Mouse (Mus musculus) liver, postnatal 0 days (tissue): ENCODE measurements around the gene Cd300ld4. TPM values are rescaled to one million over a fixed set of nuclear protein-coding genes. Genes with fewer than 3 reads are reported as not detected.
"Not testable (repeated sequence)": the region's sequence is repeated elsewhere in the genome, so short reads cannot be mapped to it uniquely, and the experiment has no call there.

Experiments
- ATAC-seq: fragments of 200-750 bp; cut with Nextera tagmentation; 2 replicates; pipeline ENCODE4 v1.8.0; 2017; ENCODE audit warnings: mild to moderate bottlenecking, moderate library complexity
- DNase-seq: peaks from one replicate; pipeline ENCODE4 v3.0.0-alpha.2; 2016
- H3K27ac ChIP-seq: fragments of 300-500 bp; sonication (generic); 2 replicates; pipeline ENCODE4 v1.5.1; 2014; ENCODE audit warnings: antibody characterized with exemption, moderate library complexity, mild to moderate bottlenecking, low read depth
- H3K27me3 ChIP-seq: fragments of 300-500 bp; sonication (generic); 2 replicates; pipeline ENCODE4 v1.6.1; 2014; ENCODE audit warnings: low read length, control low read depth, mixed read lengths; ENCODE audit not compliant: insufficient read depth
- H3K36me3 ChIP-seq: fragments of 300-500 bp; sonication (generic); replicated peaks from 2 replicates; pipeline ENCODE4 v1.6.1; 2014; ENCODE audit warnings: mild to moderate bottlenecking, control low read depth, low read length, moderate library complexity, mixed read lengths; ENCODE audit not compliant: insufficient read depth
- H3K4me1 ChIP-seq: fragments of 300-500 bp; sonication (generic); 2 replicates; pipeline ENCODE4 v1.6.1; 2014; ENCODE audit warnings: antibody characterized with exemption, mild to moderate bottlenecking, control low read depth; ENCODE audit not compliant: insufficient read depth
- H3K4me2 ChIP-seq: fragments of 300-500 bp; sonication (generic); 2 replicates; pipeline ENCODE4 v1.6.1; 2014; ENCODE audit warnings: low read depth, mild to moderate bottlenecking, low read length, moderate library complexity, mixed read lengths
- H3K4me3 ChIP-seq: fragments of 300-500 bp; sonication (generic); 2 replicates; pipeline ENCODE4 v1.5.1; 2014; ENCODE audit warnings: low read depth, low read length
- H3K9ac ChIP-seq: fragments of 300-500 bp; sonication (generic); replicated peaks from 2 replicates; pipeline ENCODE4 v1.6.1; 2014; ENCODE audit warnings: mild to moderate bottlenecking, moderate library complexity
- H3K9me3 ChIP-seq: fragments of 300-500 bp; sonication (generic); 2 replicates; pipeline ENCODE4 v1.6.1; 2016; ENCODE audit warnings: mild to moderate bottlenecking, control low read depth, low read length, mixed read lengths
- CTCF ChIP-seq: sonication (generic); IDR thresholded peaks from 2 replicates; pipeline ENCODE4 v1.5.1; 2016; ENCODE audit warnings: antibody characterized with exemption, low read depth
- EP300 ChIP-seq: IDR thresholded peaks from 2 replicates; pipeline ENCODE4 v1.6.1; 2016; ENCODE audit warnings: antibody characterized with exemption, low read depth, mild to moderate bottlenecking
- WGBS: fragments of 180-500 bp; shearing (Covaris S2); extraction: QIAGEN DNeasy Blood & Tissue Kit; methylation state at CpG from one replicate; pipeline ENCODE4 v1.1.7; 2014; ENCODE audit not compliant: insufficient replicate concordance; 5-methylcytosine and 5-hydroxymethylcytosine counted together
- polyA plus RNA-seq: library from polyadenylated mRNA; unstranded; fragments of >200 nt; fragmentation: Nextera tagmentation; extraction: Ambion mirVana; gene quantifications from 2 replicates; pipeline ENCODE4 v1.2.1, GENCODE M21; 2015

Gene Cd300ld4
- not detected in 2 replicates for polyA plus RNA-seq

DNA sequence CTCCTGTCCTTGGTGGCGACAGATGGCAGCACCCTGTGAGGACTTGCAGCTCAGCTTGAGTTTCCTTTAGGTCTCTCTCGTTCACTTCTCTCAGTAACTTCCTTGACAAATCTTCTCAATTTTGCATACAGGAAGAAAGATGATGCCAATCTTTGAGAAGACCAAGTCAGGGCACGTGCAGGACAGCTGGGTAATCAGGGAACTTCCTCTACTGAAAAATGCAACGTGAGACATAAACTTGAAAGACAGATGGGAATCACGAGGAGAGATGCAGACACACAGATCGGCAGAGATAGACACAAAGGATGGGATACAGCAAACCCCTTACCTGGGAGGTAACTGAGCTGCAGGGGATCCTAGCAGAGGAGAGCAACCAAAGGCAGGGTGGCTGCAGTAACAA, at the start of gene Cd300ld4:
Gene Cd300ld4, minus strand, starts transcription at position 101 of the 400 bp plus-strand sequence.
- H3K9ac ChIP-seq, H3K27ac ChIP-seq, H3K4me3 ChIP-seq, H3K27me3 ChIP-seq, DNase-seq, H3K9me3 ChIP-seq, H3K4me2 ChIP-seq, ATAC-seq, H3K4me1 ChIP-seq, H3K36me3 ChIP-seq: not testable (repeated sequence)
- no CpG with 5 or more reads among the region's 6 CpGs for WGBS

GRCm38 (mm10) chr11:115075859-115076258, 49.0 kb upstream of the Cd300ld4 start:
- no peak overlapping the region for H3K9ac ChIP-seq
- no peak overlapping the region for H3K4me2 ChIP-seq
- DNase-seq = no peak
- no peaks in the 10 kb centered on the region for H3K27me3 ChIP-seq
- no peak for ATAC-seq
- no peaks in the 10 kb centered on the region for H3K9me3 ChIP-seq
- 34% methylated on average over 5 of the region's 5 CpGs for WGBS
- no peak overlapping the region for H3K4me3 ChIP-seq
- H3K36me3 ChIP-seq = no peaks in the 10 kb centered on the region
- H3K4me1 ChIP-seq = peaks cover 12% of the 10 kb centered on the region
- no peak overlapping the region for H3K27ac ChIP-seq
- no peak for TF ChIP-seq CTCF
- no peak for TF ChIP-seq EP300

GRCm38 (mm10) chr11:115075407-115075806, 48.6 kb upstream of the Cd300ld4 start:
- 17% methylated on average over 7 of the region's 7 CpGs for WGBS
- Histone ChIP-seq H3K9me3 (no peaks in the 10 kb centered on the region), H3K9ac (no peak overlapping the region), H3K27ac (no peak overlapping the region), H3K4me2 (no peak overlapping the region), H3K27me3 (no peaks in the 10 kb centered on the region), H3K36me3 (no peaks in the 10 kb centered on the region), H3K4me1 (peaks cover 12% of the 10 kb centered on the region), H3K4me3 (no peak overlapping the region)
- DNase-seq (no peak), ATAC-seq (no peak)
- TF ChIP-seq EP300 (no peak), CTCF (no peak)

GRCm38 (mm10) chr11:115073002-115073401, 46.2 kb upstream of the Cd300ld4 start:
- TF ChIP-seq EP300 = no peak
- TF ChIP-seq CTCF = no peak
- Histone ChIP-seq H3K9ac (no peak overlapping the region), H3K4me2 (no peak overlapping the region), H3K27ac (no peak overlapping the region), H3K36me3 (no peaks in the 10 kb centered on the region), H3K9me3 (no peaks in the 10 kb centered on the region), H3K4me1 (peaks cover 9% of the 10 kb centered on the region), H3K4me3 (no peak overlapping the region), H3K27me3 (no peaks in the 10 kb centered on the region)
- DNase-seq (no peak), ATAC-seq (no peak)
- 69% methylated on average over 5 of the region's 5 CpGs for WGBS

- TF ChIP-seq EP300 (no peak), CTCF (no peak)
- Histone ChIP-seq H3K27me3 (no peaks in the 10 kb centered on the region), H3K9ac (no peak overlapping the region), H3K4me1 (peaks cover 9% of the 10 kb centered on the region), H3K4me2 (no peak overlapping the region), H3K4me3 (no peak overlapping the region), H3K36me3 (no peaks in the 10 kb centered on the region), H3K27ac (no peak overlapping the region), H3K9me3 (no peaks in the 10 kb centered on the region)
- DNase-seq = no peak
- peak; percentile 56 for ATAC-seq
- WGBS = 20% methylated on average over 14 of the region's 14 CpGs
These were observed 45.0 kb upstream of the Cd300ld4 start for GRCm38 (mm10) chr11:115071631-115072294.

DNA sequence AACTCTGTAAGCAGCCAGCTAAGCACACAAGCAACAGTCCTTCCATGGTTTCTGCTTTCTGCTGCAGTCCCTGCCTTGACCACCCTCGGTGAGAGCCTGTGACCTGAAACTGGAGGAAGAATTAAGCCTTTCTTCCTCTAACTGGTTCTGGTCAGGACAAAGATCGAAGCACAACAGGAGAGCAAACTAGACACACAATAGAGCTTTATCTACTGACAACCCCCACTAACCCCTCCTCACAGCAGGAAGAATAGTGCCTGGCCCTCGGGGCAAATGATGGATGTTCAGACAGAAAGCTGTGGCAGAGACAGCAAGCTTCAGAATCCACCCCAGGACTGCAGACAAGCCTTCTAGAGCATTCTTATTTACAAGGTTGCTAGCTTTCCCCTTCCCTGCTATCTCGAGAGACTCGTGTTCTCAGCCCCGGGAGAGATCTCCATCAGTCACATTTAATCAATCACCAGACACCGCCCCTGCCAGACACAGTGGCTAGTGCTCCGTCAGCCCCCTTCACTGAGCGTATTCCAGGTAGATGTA, 44.3 kb upstream of the Cd300ld4 start:
- Histone ChIP-seq H3K9me3 (no peaks in the 10 kb centered on the region), H3K9ac (no peak overlapping the region), H3K4me1 (peaks cover 9% of the 10 kb centered on the region), H3K4me3 (no peak overlapping the region), H3K27ac (no peak overlapping the region), H3K36me3 (no peaks in the 10 kb centered on the region), H3K4me2 (no peak overlapping the region), H3K27me3 (no peaks in the 10 kb centered on the region)
- TF ChIP-seq CTCF (no peak), EP300 (no peak)
- no peak for DNase-seq
- WGBS = 14% methylated on average over 9 of the region's 9 CpGs
- ATAC-seq = no peak

GRCm38 (mm10) chr11:115066768-115067167, 40.0 kb upstream of the Cd300ld4 start:
- 34% methylated on average over 6 of the region's 6 CpGs for WGBS
- H3K27me3 ChIP-seq = no peaks in the 10 kb centered on the region
- no peak overlapping the region for H3K9ac ChIP-seq
- ATAC-seq (no peak), DNase-seq (no peak)
- no peak overlapping the region for H3K4me3 ChIP-seq
- H3K4me2 ChIP-seq = no peak overlapping the region
- H3K4me1 ChIP-seq = no peaks in the 10 kb centered on the region
- H3K9me3 ChIP-seq = no peaks in the 10 kb centered on the region
- H3K36me3 ChIP-seq = no peaks in the 10 kb centered on the region
- TF ChIP-seq EP300 = no peak
- peak; percentile 32; the same call in 1 of the 2 replicates for TF ChIP-seq CTCF
- no peak overlapping the region for H3K27ac ChIP-seq
